Mouse (Mus musculus) MEL (cell line): ENCODE results near the gene Fbn1.

Experiments used
- CTCF ChIP-seq, 3 experiments: IDR thresholded peaks in 2 of 3; conservative IDR thresholded peaks in 1 of 3; 2 replicates each; pipeline ENCODE4 v1.5.1; 2011 to 2012; ENCODE audit warnings: low read length in 3 of 3, low read depth in 2 of 3, mild to moderate bottlenecking in 2 of 3, improper control_type of control experiment in 1 of 3, inconsistent platforms in 1 of 3, mixed read lengths in 1 of 3, moderate library complexity in 1 of 3; ENCODE audit not compliant: control insufficient read depth in 1 of 3, insufficient read depth in 1 of 3, poor library complexity in 1 of 3, severe bottlenecking in 1 of 3
- EP300 ChIP-seq, 2 experiments: IDR thresholded peaks; 2 replicates each; pipeline ENCODE4 v1.6.1; 2011; ENCODE audit warnings: improper control_type of control experiment in 2 of 2, low read length in 2 of 2, low read depth in 1 of 2, mild to moderate bottlenecking in 1 of 2
- ETS1 ChIP-seq: IDR thresholded peaks from 2 replicates; pipeline ENCODE4 v1.6.1; 2012; ENCODE audit warnings: low read depth, mild to moderate bottlenecking, inconsistent platforms, low read length, improper control_type of control experiment, moderate library complexity
- KAT2A ChIP-seq: conservative IDR thresholded peaks from 2 replicates; pipeline ENCODE4 v1.6.1; 2012; ENCODE audit warnings: low read depth, low read length, improper control_type of control experiment, inconsistent platforms
- MAZ ChIP-seq: IDR thresholded peaks from 2 replicates; pipeline ENCODE4 v1.6.1; 2012; ENCODE audit warnings: low read depth, mild to moderate bottlenecking, inconsistent platforms, low read length, improper control_type of control experiment
- UBTF ChIP-seq: IDR thresholded peaks from 2 replicates; pipeline ENCODE4 v1.6.1; 2012; ENCODE audit warnings: low read depth, mild to moderate bottlenecking, inconsistent platforms, low read length, improper control_type of control experiment, moderate library complexity, borderline replicate concordance; ENCODE audit not compliant: insufficient read depth
- USF1 ChIP-seq: IDR thresholded peaks from 2 replicates; pipeline ENCODE4 v1.6.1; 2014; ENCODE audit warnings: low read depth, mild to moderate bottlenecking, inconsistent platforms, low read length, improper control_type of control experiment, moderate library complexity

- TF ChIP-seq MAZ (no peak), EP300 (IDR thresholded peaks at IDR 0.05; ENCODE audit: low read depth in 1 of 2, low read length in 2 of 2) (no peak), UBTF (no peak), CTCF (IDR thresholded peaks at IDR 0.05 in 2 of 3, conservative IDR thresholded peaks at IDR 0.05 in 1 of 3; ENCODE audit: control insufficient read depth in 1 of 3, insufficient read depth in 1 of 3, low read depth in 2 of 3, low read length in 3 of 3, poor library complexity in 1 of 3, severe bottlenecking in 1 of 3) (no peak), ETS1 (no peak), KAT2A (no peak), USF1 (no peak)
These were observed 78.9 kb downstream of the Fbn1 start for GRCm38 (mm10) chr2:125428811-125429438.
